Mouse (Mus musculus) kidney, adult 2 months (tissue): ENCODE results near the gene Agap3. TPM values are rescaled to one million over a fixed set of nuclear protein-coding genes. Genes with fewer than 3 reads are reported as not detected.

ENCODE experiments used
- DNase-seq: peaks from one replicate; pipeline ENCODE4 v3.0.0; 2021
- H3K27ac ChIP-seq: fragments of 200-500 bp; 2 replicates; pipeline ENCODE4 v1.5.1; 2012; ENCODE audit warnings: low read depth, low read length, control low read depth, inconsistent platforms; ENCODE audit not compliant: insufficient read depth
- H3K27me3 ChIP-seq: fragments of 200-500 bp; replicated peaks from 2 replicates; pipeline ENCODE4 v1.6.1; 2012; ENCODE audit warnings: mild to moderate bottlenecking, moderate library complexity, low read length, inconsistent platforms; ENCODE audit not compliant: control insufficient read depth, insufficient read depth
- H3K36me3 ChIP-seq: fragments of 200-500 bp; 2 replicates; pipeline ENCODE4 v1.6.1; 2012; ENCODE audit warnings: mild to moderate bottlenecking, moderate library complexity, low read length, inconsistent platforms; ENCODE audit not compliant: control insufficient read depth, insufficient read depth
- H3K4me1 ChIP-seq: fragments of 200-500 bp; 2 replicates; pipeline ENCODE4 v1.6.1; 2011; ENCODE audit warnings: low read length; ENCODE audit not compliant: control insufficient read depth, insufficient read depth
- H3K4me3 ChIP-seq: fragments of 200-500 bp; 2 replicates; pipeline ENCODE4 v1.5.1; 2011; ENCODE audit warnings: mild to moderate bottlenecking, low read depth, low read length, control low read depth; ENCODE audit not compliant: insufficient read depth
- CTCF ChIP-seq: fragments of 200-500 bp; conservative IDR thresholded peaks from 2 replicates; pipeline ENCODE4 v1.5.1; 2011; ENCODE audit warnings: low read depth, mild to moderate bottlenecking, control low read depth, low read length, moderate library complexity, mixed read lengths; ENCODE audit not compliant: insufficient read depth, insufficient read length
- POLR2A ChIP-seq: fragments of 200-500 bp; IDR thresholded peaks from one replicate; pipeline ENCODE4 v1.6.1; 2011; ENCODE audit warnings: low read depth, low read length, control low read depth
- WGBS: fragments of 180-500 bp; shearing (Covaris S2); methylation state at CpG from one replicate; pipeline ENCODE4 v1.1.7; 2018; 5-methylcytosine and 5-hydroxymethylcytosine counted together
- polyA plus RNA-seq: library from polyadenylated mRNA; depleted of rRNA; stranded (reverse); fragments of >200 nt; gene quantifications from 2 replicates; pipeline ENCODE4 v1.2.3, GENCODE M21; 2012

The Agap3 gene
- polyA plus RNA-seq, 1 experiment, result 62.3 TPM

DNA sequence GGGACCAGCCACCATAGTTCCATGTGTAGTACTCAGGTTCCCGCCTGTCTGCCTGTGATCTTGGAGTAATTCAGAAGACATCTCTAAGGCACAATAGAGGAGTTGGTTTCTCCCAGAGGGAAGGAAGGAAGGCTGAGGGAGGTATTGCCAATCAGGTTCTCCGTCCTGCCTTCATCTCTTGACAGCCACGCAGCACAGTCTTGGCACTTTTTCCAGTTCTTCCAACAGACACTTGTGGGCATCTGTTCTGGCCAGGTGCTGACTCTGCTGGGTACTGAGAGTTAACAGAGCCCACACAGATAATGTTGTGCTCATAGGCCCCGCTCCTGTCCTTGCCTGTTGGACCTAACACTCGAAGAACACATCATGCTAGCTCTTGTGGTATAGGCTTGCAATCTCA lies 34.8 kb downstream of the Agap3 start:
- no peak for TF ChIP-seq POLR2A
- H3K36me3 ChIP-seq, result no peaks in the 10 kb centered on the region; the same call in 1 of the 2 replicates
- 96% methylated on average over 5 of the region's 5 CpGs for WGBS

DNA sequence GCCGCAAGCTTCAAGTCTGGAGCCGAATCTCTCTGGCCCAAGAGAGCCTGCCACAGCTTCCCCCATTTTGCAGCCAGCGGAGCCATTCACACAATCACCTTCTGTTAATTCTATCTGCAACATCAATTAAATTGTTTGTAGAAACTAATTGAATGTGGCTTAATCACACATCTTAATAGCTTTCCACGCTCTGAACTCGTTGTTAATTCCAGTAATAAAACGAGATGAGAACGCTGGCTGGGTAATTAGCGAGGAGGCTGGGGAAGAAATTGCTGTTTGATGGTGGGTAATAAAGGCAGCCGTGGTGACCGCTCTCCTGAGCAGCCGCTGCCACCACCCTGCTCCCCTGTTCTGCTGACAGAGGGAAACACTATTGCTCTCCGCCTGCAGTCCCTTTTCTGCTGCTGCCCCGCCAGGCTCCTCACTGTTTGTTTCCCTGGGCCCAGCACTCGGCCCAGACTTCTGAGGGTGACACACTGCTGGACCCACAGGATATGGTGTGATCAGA lies 38.5 kb downstream of the Agap3 start:
- Histone ChIP-seq H3K36me3 (peaks cover 1% of the 10 kb centered on the region), H3K4me3 (no peak overlapping the region), H3K4me1 (peaks cover 3% of the 10 kb centered on the region; the same call in 1 of the 2 replicates), H3K27me3 (no peaks in the 10 kb centered on the region), H3K27ac (no peak overlapping the region)
- TF ChIP-seq POLR2A (no peak), CTCF (no peak)
- 74% methylated on average over 14 of the region's 14 CpGs for WGBS
- DNase-seq, result no peak

More for the DNA sequence above, 34.8 kb downstream of the Agap3 start:
- Histone ChIP-seq H3K27me3 (no peaks in the 10 kb centered on the region), H3K4me1 (peaks cover 6% of the 10 kb centered on the region; the same call in 1 of the 2 replicates), H3K27ac (no peak overlapping the region), H3K4me3 (no peak overlapping the region)
- DNase-seq, result no peak

DNA sequence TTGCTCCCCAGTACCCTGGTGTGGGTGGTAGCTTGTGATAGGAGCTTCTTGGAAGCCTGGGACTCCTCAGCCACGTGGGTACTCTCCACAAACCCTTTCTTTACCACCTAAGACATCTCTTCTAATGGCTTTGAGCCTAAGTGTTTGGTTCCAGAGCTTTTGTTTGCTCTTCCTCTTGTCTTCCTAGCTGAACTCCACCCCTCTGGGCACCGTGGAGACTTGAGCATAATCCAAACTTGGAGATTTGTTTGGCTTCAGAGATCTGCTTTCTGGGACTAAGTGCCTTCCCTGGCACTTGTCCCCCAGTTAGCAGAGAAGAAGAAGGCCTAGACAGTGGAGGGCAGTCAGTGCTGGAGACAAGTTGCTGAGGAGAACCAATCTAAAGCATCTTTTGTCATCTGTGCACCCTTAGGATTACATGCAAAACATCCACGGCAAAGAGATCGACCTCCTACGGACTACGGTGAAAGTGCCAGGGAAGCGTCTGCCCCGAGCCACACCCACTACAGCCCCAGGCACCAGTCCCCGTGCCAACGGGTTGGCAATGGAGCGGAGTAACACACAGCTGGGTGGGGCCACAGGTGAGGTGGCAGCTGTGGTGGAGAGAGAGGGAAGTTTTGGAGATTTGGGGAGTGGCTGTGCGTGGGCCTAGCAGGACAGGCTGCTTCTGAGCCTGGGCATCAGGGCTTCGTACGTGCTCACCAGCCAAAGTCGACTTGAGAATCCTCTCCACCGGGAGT lies 40.7 kb downstream of the Agap3 start:
- no peaks in the 10 kb centered on the region for H3K27me3 ChIP-seq
- H3K27ac ChIP-seq, result no peak overlapping the region
- WGBS, result 79% methylated on average over 16 of the region's 16 CpGs
- H3K4me1 ChIP-seq, result no peaks in the 10 kb centered on the region
- TF ChIP-seq POLR2A, result no peak
- no peak for TF ChIP-seq CTCF
- peaks cover 1% of the 10 kb centered on the region for H3K36me3 ChIP-seq
- no peak overlapping the region for H3K4me3 ChIP-seq
- no peak for DNase-seq

DNA sequence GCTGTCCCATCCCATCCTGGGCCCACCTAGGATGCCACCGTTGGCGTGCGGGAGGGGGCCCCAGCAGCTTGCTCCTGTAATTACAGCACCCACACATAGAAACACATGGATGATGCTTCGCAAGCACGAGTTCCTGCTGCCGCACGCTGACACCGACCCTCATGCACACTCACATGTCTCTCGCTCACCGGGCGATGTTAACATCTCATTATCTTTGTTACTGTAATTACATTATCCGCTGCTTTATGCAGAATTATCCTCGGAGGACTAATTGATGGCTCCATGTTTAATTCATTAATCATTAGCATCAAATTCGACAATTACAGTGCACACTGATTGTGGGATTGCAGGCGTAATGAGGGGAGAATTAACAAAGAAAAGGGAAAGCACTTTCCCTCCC lies 43.0 kb downstream of the Agap3 start:
- H3K36me3 ChIP-seq, result peaks cover 1% of the 10 kb centered on the region
- H3K27me3 ChIP-seq, result no peaks in the 10 kb centered on the region
- TF ChIP-seq CTCF (no peak), POLR2A (no peak)
- no peak for DNase-seq
- WGBS, result 90% methylated on average over 15 of the region's 15 CpGs
- H3K27ac ChIP-seq, result no peak overlapping the region
- no peaks in the 10 kb centered on the region for H3K4me1 ChIP-seq
- no peak overlapping the region for H3K4me3 ChIP-seq

DNA sequence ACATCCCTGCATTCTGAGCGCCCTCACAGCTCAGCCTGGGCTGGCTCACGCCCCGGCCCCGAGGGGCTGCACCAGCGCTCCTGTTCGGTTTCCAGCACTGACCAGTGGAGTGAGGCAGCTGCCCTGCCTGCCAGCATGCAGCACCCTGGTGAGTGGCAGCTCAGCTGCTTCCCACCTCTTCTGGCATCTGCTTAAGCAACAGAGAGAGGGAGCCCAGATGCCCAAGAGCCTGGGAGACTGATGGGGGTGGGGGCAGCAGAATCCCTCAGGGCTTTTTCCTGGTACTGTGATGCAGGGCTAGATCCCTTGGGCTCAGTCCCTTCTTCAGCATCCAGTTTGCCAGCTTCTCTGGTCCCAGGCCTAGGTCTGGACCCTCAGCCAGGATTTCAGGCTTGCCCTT lies 44.8 kb downstream of the Agap3 start:
- H3K27ac ChIP-seq, result no peak overlapping the region
- no peaks in the 10 kb centered on the region for H3K27me3 ChIP-seq
- DNase-seq, result no peak
- H3K4me1 ChIP-seq, result no peaks in the 10 kb centered on the region
- 83% methylated on average over 6 of the region's 6 CpGs for WGBS
- no peak overlapping the region for H3K4me3 ChIP-seq
- no peak for TF ChIP-seq CTCF
- no peak for TF ChIP-seq POLR2A
- peaks cover 3% of the 10 kb centered on the region for H3K36me3 ChIP-seq

DNA sequence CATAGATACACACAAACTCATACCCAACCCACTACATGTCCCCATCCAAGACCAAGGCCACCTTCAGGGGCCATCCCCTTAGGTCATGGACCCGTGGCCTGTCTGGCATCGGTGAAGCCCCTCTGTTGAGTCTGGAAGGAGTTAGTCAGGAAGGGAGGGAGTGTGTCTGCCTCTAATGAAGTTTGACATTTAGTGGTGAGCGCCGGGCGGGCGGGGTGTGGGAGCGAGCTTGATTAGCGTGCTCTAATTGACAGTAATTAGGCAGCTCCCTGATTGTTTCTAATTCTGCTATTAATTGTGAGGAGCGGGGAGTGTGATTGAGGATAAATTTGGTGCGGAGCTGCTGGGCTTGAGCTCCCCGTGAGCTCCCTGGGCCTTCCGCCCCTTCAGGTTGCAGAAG lies 45.5 kb downstream of the Agap3 start:
- TF ChIP-seq POLR2A (no peak), CTCF (no peak)
- no peak for DNase-seq
- Histone ChIP-seq H3K4me1 (no peaks in the 10 kb centered on the region; the same call in 1 of the 2 replicates), H3K27ac (no peak overlapping the region), H3K36me3 (peaks cover 3% of the 10 kb centered on the region), H3K27me3 (no peaks in the 10 kb centered on the region), H3K4me3 (no peak overlapping the region)
- 83% methylated on average over 12 of the region's 12 CpGs for WGBS

DNA sequence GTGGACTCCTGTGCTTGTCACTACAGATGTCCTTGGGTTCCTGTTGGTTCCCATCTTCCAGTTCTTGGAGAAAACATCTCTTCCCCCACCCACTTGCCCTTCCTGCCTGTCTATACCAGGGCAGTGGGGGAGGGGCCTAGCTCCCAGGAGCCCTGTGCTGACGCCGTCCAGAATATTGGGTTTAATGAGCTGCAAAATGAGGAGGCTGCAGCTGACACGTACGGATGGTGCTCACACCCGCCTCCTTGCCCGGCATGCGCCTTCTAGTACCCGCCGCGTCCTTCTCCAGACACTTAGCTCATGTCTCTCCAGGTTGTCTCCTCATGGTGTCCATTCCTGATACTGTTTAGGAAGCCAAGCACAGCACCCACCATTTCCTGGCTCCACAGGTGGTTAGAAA lies 47.1 kb downstream of the Agap3 start:
- peaks cover 2% of the 10 kb centered on the region; the same call in 1 of the 2 replicates for H3K36me3 ChIP-seq
- no peak for TF ChIP-seq CTCF
- no peak for TF ChIP-seq POLR2A
- H3K27me3 ChIP-seq, result no peaks in the 10 kb centered on the region
- no peak overlapping the region for H3K4me3 ChIP-seq
- 75% methylated on average over 10 of the region's 10 CpGs for WGBS
- DNase-seq, result no peak
- no peak overlapping the region for H3K27ac ChIP-seq
- H3K4me1 ChIP-seq, result peaks cover 3% of the 10 kb centered on the region; the same call in 1 of the 2 replicates
